ENCODE assay signal across 8 mouse cellular contexts in the genomic region with DNA sequence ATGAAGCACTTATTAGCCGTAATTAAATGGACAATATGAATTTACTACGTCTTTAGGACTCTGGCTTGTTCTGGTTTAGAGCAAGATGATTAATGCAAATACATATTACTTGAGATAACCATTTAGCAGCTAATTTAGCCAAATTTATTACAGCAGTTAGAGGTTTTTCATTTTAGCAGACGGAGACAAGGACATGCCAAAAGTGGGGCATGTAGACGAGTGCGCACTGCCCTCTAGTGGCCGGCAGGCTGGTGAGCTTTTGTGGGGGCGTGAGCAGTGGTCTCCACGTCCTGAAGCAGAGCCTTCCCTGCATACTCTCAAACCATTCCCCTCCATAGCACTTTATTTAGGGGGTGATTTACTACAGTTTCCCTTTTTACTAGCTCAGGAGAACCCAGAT.
DNase-seq lines count a peak whose midpoint lies in the region; ATAC-seq and TF ChIP-seq lines count a peak whose summit lies in the region.
"Had no signal": no experiment of that assay in that cellular context is flagged by ENCODE, and none has a peak within 500 bp of the region (broad histone marks: within the 10 kb centered on the region; RNA-seq: fewer than 3 reads in every experiment).

No protein-coding gene starts in this region.

- TF ChIP-seq CTCF in forebrain, postnatal 0 days (IDR thresholded peaks at IDR 0.05; ENCODE audit: low read depth): peak; percentile 98
- TF ChIP-seq CTCF in small intestine, adult 2 months (IDR thresholded peaks at IDR 0.05; ENCODE audit: extremely low read depth, insufficient read length, insufficient replicate concordance, low read depth, low read length): peak; percentile 81

- no peaks in the 10 kb centered on the region for H3K27me3 ChIP-seq in forebrain, postnatal 0 days (ENCODE audit: insufficient read depth, low read length)
- H3K27me3 ChIP-seq in hindbrain, embryonic 16.5 days (replicated peaks; ENCODE audit: control insufficient read depth, insufficient read depth, low read length): no peaks in the 10 kb centered on the region
- no peaks in the 10 kb centered on the region for H3K27me3 ChIP-seq in midbrain, embryonic 12.5 days
- H3K27me3 ChIP-seq in small intestine, adult 2 months (ENCODE audit: control insufficient read depth, insufficient read depth, low read length): no peaks in the 10 kb centered on the region

- H3K36me3 ChIP-seq in forebrain, postnatal 0 days (ENCODE audit: insufficient read depth): no peaks in the 10 kb centered on the region
- no peaks in the 10 kb centered on the region for H3K36me3 ChIP-seq in hindbrain, embryonic 16.5 days (ENCODE audit: control insufficient read depth, insufficient read depth, low read length)
- no peaks in the 10 kb centered on the region for H3K36me3 ChIP-seq in midbrain, embryonic 12.5 days
- H3K36me3 ChIP-seq in small intestine, adult 2 months (ENCODE audit: control insufficient read depth, insufficient read depth, low read length): no peaks in the 10 kb centered on the region
- H3K36me3 ChIP-seq: lung, embryonic 15.5 days had no signal

- peak; percentile 74 for DNase-seq in Muller cell, postnatal 12 days (ENCODE audit: inconsistent ontology term)
- peak; percentile 73 for DNase-seq in brain, embryonic 18.5 days (ENCODE audit: low read depth, low spot score)
- DNase-seq in forebrain, postnatal 0 days: peak; percentile 92
- peak; percentile 77 to 80 for DNase-seq in layer of hippocampus, postnatal 36 days

- no peak for TF ChIP-seq POLR2A in small intestine, adult 2 months (IDR thresholded peaks at IDR 0.05; ENCODE audit: low read depth, low read length)

- H3K9me3 ChIP-seq in forebrain, postnatal 0 days (ENCODE audit: low read length): no peaks in the 10 kb centered on the region
- no peaks in the 10 kb centered on the region for H3K9me3 ChIP-seq in hindbrain, embryonic 16.5 days (ENCODE audit: control insufficient read depth, low read length)
- no peaks in the 10 kb centered on the region for H3K9me3 ChIP-seq in midbrain, embryonic 12.5 days
- H3K9me3 ChIP-seq: lung, embryonic 15.5 days had no signal

- H3K4me3 ChIP-seq in forebrain, postnatal 0 days (ENCODE audit: low read depth, low read length): no peak overlapping the region
- no peak overlapping the region for H3K4me3 ChIP-seq in hindbrain, embryonic 16.5 days (ENCODE audit: low read length)
- no peak overlapping the region for H3K4me3 ChIP-seq in midbrain, embryonic 12.5 days
- H3K4me3 ChIP-seq in small intestine, adult 2 months (ENCODE audit: low read depth, low read length): no peak overlapping the region
- H3K4me3 ChIP-seq: lung, embryonic 15.5 days had no signal

- H3K9ac ChIP-seq in forebrain, postnatal 0 days: no peak overlapping the region
- no peak overlapping the region for H3K9ac ChIP-seq in hindbrain, embryonic 16.5 days (ENCODE audit: low read depth, low read length)
- no peak overlapping the region for H3K9ac ChIP-seq in midbrain, embryonic 12.5 days (replicated peaks)
- H3K9ac ChIP-seq: lung, embryonic 15.5 days had no signal

- WGBS in forebrain, postnatal 0 days: 12% methylated on average over 8 of the region's 8 CpGs
- WGBS in hindbrain, embryonic 16.5 days: 13% methylated on average over 8 of the region's 8 CpGs
- 19% methylated on average over 8 of the region's 8 CpGs for WGBS in midbrain, embryonic 12.5 days
- WGBS in small intestine, adult 2 months: 17% methylated on average over 8 of the region's 8 CpGs

- no peaks in the 10 kb centered on the region for H3K4me1 ChIP-seq in forebrain, postnatal 0 days (ENCODE audit: insufficient read depth)
- peaks cover 8% of the 10 kb centered on the region for H3K4me1 ChIP-seq in hindbrain, embryonic 16.5 days (ENCODE audit: control insufficient read depth, insufficient read depth, low read depth, low read length)
- peaks cover 19% of the 10 kb centered on the region; the same call in 1 of the 2 replicates for H3K4me1 ChIP-seq in midbrain, embryonic 12.5 days
- no peaks in the 10 kb centered on the region for H3K4me1 ChIP-seq in small intestine, adult 2 months (ENCODE audit: control insufficient read depth, insufficient read depth, insufficient read length, low read length)
- H3K4me1 ChIP-seq: lung, embryonic 15.5 days had no signal

- ATAC-seq in forebrain, postnatal 0 days: peak; percentile 82
- peak; percentile 87 for ATAC-seq in hindbrain, embryonic 16.5 days
- ATAC-seq in midbrain, embryonic 12.5 days (ENCODE audit: low FRiP score, low read depth): peak; percentile 63; the same call in 1 of the 2 replicates

- H3K27ac ChIP-seq in forebrain, postnatal 0 days (ENCODE audit: low read depth, low read length): no peak overlapping the region
- no peak overlapping the region for H3K27ac ChIP-seq in hindbrain, embryonic 16.5 days (ENCODE audit: low read depth, low read length)
- H3K27ac ChIP-seq in midbrain, embryonic 12.5 days (replicated peaks): no peak overlapping the region
- no peak overlapping the region for H3K27ac ChIP-seq in small intestine, adult 2 months (ENCODE audit: insufficient read depth, low read depth, low read length)
- H3K27ac ChIP-seq: lung, embryonic 15.5 days had no signal

- H3K4me2 ChIP-seq in forebrain, postnatal 0 days (ENCODE audit: low read depth): no peak overlapping the region
- no peak overlapping the region for H3K4me2 ChIP-seq in hindbrain, embryonic 16.5 days (ENCODE audit: low read length)
- H3K4me2 ChIP-seq in midbrain, embryonic 12.5 days (replicated peaks): no peak overlapping the region
- H3K4me2 ChIP-seq: lung, embryonic 15.5 days had no signal
